Mouse (Mus musculus): ENCODE results near the gene Gm42878.

DNA sequence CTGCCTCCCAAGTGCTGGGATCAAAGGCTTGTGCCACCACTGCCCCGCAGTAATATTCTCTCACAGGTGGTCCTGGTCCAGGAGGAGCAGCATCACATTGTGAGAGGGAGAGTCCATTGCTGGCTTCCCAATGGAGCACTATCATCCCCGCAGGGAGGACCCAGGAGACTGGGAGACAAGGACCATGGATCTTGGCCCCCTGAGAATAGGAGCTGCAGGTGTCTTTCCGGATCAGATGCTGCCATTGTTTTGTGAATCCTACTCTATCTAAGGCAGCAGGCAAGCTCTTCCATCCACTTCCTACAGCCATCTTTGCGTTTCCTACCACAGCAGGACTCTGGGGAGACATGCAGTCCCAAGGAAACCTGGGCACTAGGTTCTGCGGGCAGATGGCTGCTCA, 40.4 kb upstream of the Gm42878 start:
- no peak for TF ChIP-seq CTCF (IDR thresholded peaks at IDR 0.05; ENCODE audit: insufficient read depth, low read length)
- no peak for TF ChIP-seq POLR2A (IDR thresholded peaks at IDR 0.05; ENCODE audit: borderline replicate concordance, extremely low read depth, low read depth, low read length)

All from lung, adult 2 months (tissue).